Mouse (Mus musculus) adrenal gland, adult 10 weeks (tissue): Measurements from ENCODE around the gene Pif1. TPM values are rescaled to one million over a fixed set of nuclear protein-coding genes. Genes with fewer than 3 reads are reported as not detected.

Experiments used
- polyA plus RNA-seq: library from polyadenylated mRNA; stranded (reverse); fragments of 350-450 nt; fragmentation: Illumina TruSeq; extraction: RNeasy Lipid Tissue Mini Kit (QIAGEN cat#74804); gene quantifications from one replicate; pipeline ENCODE4 v1.2.3, GENCODE M21; 2014; ENCODE audit warnings: low read depth, low replicate concordance

Gene Pif1
- polyA plus RNA-seq = not detected

DNA sequence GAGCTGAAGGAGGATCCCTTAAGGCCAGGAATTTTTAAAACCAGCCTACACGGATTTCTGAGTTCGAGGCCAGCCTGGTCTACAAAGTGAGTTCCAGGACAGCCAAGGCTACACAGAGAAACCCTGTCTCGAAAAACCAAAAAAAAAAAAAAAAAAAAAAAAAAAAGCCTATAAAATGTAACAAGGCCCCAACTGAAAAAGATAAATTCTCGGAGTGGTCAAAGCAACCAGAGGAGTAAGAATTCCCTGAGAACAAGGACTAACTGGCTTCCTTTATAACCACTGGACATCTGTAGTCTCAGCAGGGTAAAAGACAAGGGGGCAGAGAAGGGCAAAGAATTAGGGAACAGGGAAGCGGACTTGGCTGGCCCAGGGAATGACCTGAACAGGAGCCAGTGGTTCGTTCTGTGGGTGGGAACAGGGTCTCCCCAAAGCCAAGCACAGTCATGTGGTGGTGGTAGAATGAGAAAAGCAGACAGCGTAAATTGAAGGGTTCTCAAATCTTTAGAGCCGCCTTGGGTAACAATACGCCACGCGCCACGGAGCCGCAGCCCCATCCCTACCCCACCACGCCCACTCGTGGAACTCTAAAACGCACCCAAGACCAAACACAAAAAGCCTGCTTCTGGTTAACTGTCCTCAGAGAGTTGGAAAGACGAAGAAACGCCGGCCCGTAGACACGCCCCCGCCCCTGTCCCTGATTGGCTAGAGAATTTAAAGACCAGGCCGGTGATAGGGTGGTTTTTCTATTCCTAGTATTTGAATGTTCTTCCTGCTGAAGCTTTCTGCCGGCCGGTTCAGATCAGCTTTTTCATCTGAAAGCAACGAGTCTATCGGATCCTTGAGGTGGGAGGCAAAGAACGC is at the start of gene Pif1:
Gene Pif1 (plus strand): TSS at position 755 of the 864 bp plus-strand sequence.

DNA sequence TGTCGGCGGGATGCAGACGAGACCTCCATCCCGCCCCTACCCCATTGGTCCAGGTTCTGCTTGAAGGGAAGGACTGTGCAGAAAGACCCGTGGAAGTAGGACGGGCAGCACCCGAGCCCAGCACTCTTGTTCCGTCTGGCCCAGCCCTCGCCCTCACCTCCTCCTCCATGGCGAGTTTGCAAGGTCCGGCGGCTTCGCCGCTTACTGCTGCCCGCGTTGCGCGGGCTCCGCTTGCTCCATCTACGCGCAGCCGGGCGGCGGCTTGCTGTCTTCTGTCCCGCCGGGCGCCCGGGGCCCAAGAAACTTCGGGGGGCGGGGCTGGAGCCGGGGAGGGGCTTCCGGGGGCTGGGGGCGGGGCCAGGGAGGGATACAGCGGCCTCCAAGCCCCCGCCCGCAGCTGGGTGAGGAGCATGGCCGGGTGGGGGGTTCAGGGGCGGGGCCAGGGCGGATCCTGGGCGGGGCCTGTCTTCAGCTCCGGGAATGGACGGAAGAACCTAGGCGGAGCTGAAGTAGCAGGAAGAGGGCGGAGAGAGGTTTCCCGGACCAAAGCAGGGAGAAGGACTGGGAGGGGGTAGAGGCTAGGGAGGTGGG is 7.1 kb upstream of the Pif1 start, which contains the start of gene Plekho2:
Gene Plekho2 (minus strand): TSS at position 260 of the 591 bp plus-strand sequence.

DNA sequence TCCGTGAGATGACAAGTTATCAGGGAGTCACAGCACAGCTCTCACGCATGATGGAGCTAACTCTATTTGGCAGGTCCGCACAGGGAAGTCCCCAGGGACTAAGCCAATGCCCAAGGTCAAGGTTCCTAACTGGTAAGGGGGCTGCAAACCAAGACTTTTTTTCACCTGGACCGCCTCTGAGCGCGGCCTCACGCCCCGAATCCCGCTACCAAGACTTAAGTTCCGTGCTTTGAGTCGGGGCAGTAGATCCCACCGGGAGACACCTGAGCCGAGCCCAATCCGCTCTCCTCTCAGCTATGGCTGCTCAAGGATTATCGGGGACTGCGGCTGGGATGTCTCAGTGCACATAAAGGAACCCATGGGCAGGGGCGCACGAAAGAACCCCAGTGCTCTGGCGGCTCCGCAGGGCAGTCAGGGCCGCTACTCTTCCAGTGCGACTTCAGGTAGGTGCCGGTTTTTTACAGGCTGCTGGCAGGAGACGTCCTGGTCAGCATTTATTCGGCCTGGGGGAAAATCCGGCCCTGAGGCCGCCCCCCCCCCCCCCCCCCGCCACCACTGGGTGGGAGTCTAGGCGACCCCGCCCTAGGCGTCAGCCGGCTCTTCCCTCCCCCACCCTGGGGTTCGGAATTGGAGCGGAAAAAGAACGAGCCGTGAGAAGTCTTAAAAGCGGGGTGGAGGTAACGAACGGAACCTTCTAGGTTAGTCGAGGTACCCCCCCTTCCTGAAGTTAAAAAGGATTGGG is 42.2 kb downstream of the Pif1 start, which contains the start of gene Rbpms2:
Gene Rbpms2 (plus strand): TSS at position 624 of the 742 bp plus-strand sequence.

Other genes starting within 250 kb of the Pif1 start
- 10.5 TPM for gene Pdcd7, start 241.1 kb upstream of the Pif1 start, polyA plus RNA-seq
- 1.2 TPM for gene Ubap1l, start 226.1 kb upstream of the Pif1 start, polyA plus RNA-seq
- 0.29 TPM for gene Kbtbd13, start 195.5 kb upstream of the Pif1 start, polyA plus RNA-seq
- 3.7 TPM for gene Rasl12, start 188.7 kb upstream of the Pif1 start, polyA plus RNA-seq
- gene Slc51b, start 164.2 kb upstream of the Pif1 start, polyA plus RNA-seq = not detected
- 13.8 TPM for gene Mtfmt, start 151.4 kb upstream of the Pif1 start, polyA plus RNA-seq
- gene Spg21, start 126.2 kb upstream of the Pif1 start, polyA plus RNA-seq = 137 TPM
- gene Ankdd1a, start 67.0 kb upstream of the Pif1 start, polyA plus RNA-seq = not detected
- gene Plekho2, start 7.1 kb upstream of the Pif1 start, polyA plus RNA-seq = 5.0 TPM
- gene Rbpms2, start 42.5 kb downstream of the Pif1 start, polyA plus RNA-seq = 25.7 TPM
- 79.7 TPM for gene Oaz2, start 80.8 kb downstream of the Pif1 start, polyA plus RNA-seq
- gene Zfp609, start 240.4 kb downstream of the Pif1 start, polyA plus RNA-seq = 11.5 TPM